Mouse (Mus musculus) olfactory bulb, adult 2 months (tissue): ENCODE results near the gene Atg5.

Source experiments
- CTCF ChIP-seq: fragments of 200-500 bp; IDR thresholded peaks from 2 replicates; pipeline ENCODE4 v1.5.1; 2012; ENCODE audit warnings: low read depth, mild to moderate bottlenecking, low read length, moderate library complexity; ENCODE audit not compliant: insufficient read depth
- POLR2A ChIP-seq: fragments of 200-500 bp; IDR thresholded peaks from 2 replicates; pipeline ENCODE4 v1.6.1; 2012; ENCODE audit warnings: mild to moderate bottlenecking, low read depth, low read length, moderate library complexity; ENCODE audit not compliant: insufficient read depth

GRCm38 (mm10) chr10:44304845-44305244 is 36.7 kb downstream of the Atg5 start:
- TF ChIP-seq POLR2A (no peak), CTCF (no peak)
